Mouse (Mus musculus) neutrophil, adult 59 days (primary cell): ENCODE results near the gene Kidins220. TPM values are rescaled to one million over a fixed set of nuclear protein-coding genes. Genes with fewer than 3 reads are reported as not detected.

ENCODE experiments used
- total RNA-seq, 2 experiments: library from RNA; stranded (reverse); gene quantifications; 1 replicate in 1 of 2; 2 replicates in 1 of 2; pipeline ENCODE4 v1.2.4; 2023

Gene Kidins220
- 10 to 100 TPM; 77.2 to 82.9 TPM for total RNA-seq

GRCm38 (mm10) chr12:24974446-24975114 lies at the start of gene Kidins220:
TSS of gene Kidins220 (plus strand) at chr12:24974925.

GRCm38 (mm10) chr12:25097052-25097209 lies 122.2 kb downstream of the Kidins220 start, which contains the start of gene Id2:
TSS of gene Id2 (minus strand) at chr12:25097140.

Other genes starting within 250 kb of the Kidins220 start
- 1 to 10 TPM in 1 of 2 experiments, under 1 TPM in 1; 0.75 to 2.6 TPM for gene Mboat2, start 144.0 kb upstream of the Kidins220 start, total RNA-seq
- 100 to 1,000 TPM; 127 to 142 TPM for gene Id2, start 122.2 kb downstream of the Kidins220 start, total RNA-seq